ENCODE assay signal across 8 mouse cellular contexts in the genomic region with DNA sequence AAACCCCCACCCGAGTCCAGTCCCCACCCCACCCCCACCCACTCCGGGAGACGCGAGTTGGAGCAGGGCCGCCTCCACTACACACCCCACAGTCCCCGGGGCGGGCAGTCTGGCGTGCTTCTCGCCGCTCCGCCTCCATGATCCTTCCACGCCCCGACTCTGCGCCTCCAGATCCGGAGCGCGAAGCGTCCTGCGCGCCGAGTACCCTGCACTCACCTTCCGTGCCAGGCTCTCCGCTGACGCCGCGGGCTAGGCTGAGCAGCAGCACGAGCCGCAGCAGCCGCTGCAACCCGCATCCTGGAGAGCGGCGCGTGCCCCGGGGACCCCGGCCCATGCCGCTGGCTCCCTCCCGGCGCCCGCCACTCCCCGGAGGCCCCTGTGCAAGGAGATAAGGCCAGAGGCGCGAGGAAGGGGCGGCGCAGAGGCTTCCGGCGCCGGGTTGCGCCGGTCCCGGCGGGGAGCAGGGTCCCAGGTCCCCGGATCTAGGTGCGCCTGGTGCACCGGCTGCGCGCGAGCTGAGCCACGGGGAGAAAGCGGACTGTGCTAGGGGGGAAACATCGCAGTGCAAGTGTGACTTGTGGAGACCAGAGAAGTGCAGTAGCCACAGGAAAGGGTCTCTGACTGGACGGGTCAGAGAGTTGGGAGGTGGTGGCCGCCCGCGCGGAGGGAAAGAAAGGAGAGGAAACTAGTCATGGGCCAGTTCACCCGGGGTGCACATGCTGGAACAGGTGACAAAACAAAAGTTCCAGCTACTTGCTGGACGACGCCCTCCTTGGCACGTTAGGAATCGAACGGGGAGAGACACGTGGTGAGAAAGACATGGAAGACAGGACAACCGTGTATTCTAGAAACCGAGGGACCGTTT. TPM values are rescaled to one million over a fixed set of nuclear protein-coding genes. Genes with fewer than 3 reads are reported as not detected.
DNase-seq lines count a peak whose midpoint lies in the region; ATAC-seq and TF ChIP-seq lines count a peak whose summit lies in the region.

Gene Susd1, minus strand, starts transcription at position 644 of the 865 bp plus-strand sequence.

- no peak for TF ChIP-seq RAD21 in CH12.LX (IDR thresholded peaks at IDR 0.05; ENCODE audit: low read depth, low read length)

- peak within 1 kb of the TSS in 1 of 3 experiments; percentile 70 for H3K4me3 ChIP-seq in CH12.LX (replicated peaks in 1 of 3; ENCODE audit: low read depth in 2 of 3, low read length in 2 of 3, poor library complexity in 1 of 3)
- H3K4me3 ChIP-seq in hindbrain, embryonic 12.5 days, result peak within 1 kb of the TSS; percentile 74

- H3K27me3 ChIP-seq in CH12.LX (replicated peaks), result no peaks in the 10 kb centered on the region
- peaks cover 42% of the 10 kb centered on the region for H3K27me3 ChIP-seq in hindbrain, embryonic 12.5 days

- DNase-seq in CH12.LX (ENCODE audit: extremely low read depth), result no peak
- peak; percentile 72 for DNase-seq in brain, embryonic 14.5 days (ENCODE audit: low read depth)
- DNase-seq in frontal cortex, adult 2 months (ENCODE audit: extremely low spot score in 1 of 2, low spot score in 1 of 2), result peak; percentile 5 to 70
- peak; percentile 38 to 52 for DNase-seq in layer of hippocampus, postnatal 25 days (ENCODE audit: extremely low spot score in 1 of 2, low spot score in 1 of 2)
- peak; percentile 66 for DNase-seq in lung, postnatal 14 days
- peak; percentile 75 for DNase-seq in ovary, postnatal 36 days (ENCODE audit: low spot score)
- peak; percentile 83 for DNase-seq in thymus, postnatal 25 days

- H3K27ac ChIP-seq in CH12.LX (ENCODE audit: insufficient read depth, low read depth), result no peak within 1 kb of the TSS
- no peak within 1 kb of the TSS for H3K27ac ChIP-seq in hindbrain, embryonic 12.5 days

- TF ChIP-seq EP300 in CH12.LX (IDR thresholded peaks at IDR 0.05; ENCODE audit: low read length), result no peak

- dilution Hi-C loops in CH12.LX (cut with MboI; ENCODE audit: extremely low pct_ligation_motif_present, extremely low pct_unique_long_range_greater_than_20kb, low sequenced_read_pairs), result no loop called here

- in situ Hi-C loops in CH12.LX (cut with MboI; ENCODE audit: low pct_ligation_motif_present, low pct_unique_long_range_greater_than_20kb, low sequenced_read_pairs), result no loop called here

- peak; percentile 88 for ATAC-seq in hindbrain, embryonic 12.5 days (ENCODE audit: low FRiP score)

- peak within 1 kb of the TSS; percentile 62 for H3K4me2 ChIP-seq in CH12.LX (ENCODE audit: insufficient read depth, low read depth, poor library complexity, severe bottlenecking)
- peak within 1 kb of the TSS; percentile 100 for H3K4me2 ChIP-seq in hindbrain, embryonic 12.5 days (replicated peaks)

- H3K79me2 ChIP-seq in CH12.LX (replicated peaks; ENCODE audit: control insufficient read depth, extremely low read depth, insufficient read depth, poor library complexity, severe bottlenecking), result no peaks in the 10 kb centered on the region

- TF ChIP-seq CTCF in CH12.LX (conservative IDR thresholded peaks at IDR 0.05 in 1 of 2, IDR thresholded peaks at IDR 0.05 in 1 of 2; ENCODE audit: low read depth in 2 of 2, low read length in 2 of 2), result no peak
- no peak for TF ChIP-seq CTCF in brain, embryonic 14.5 days (IDR thresholded peaks at IDR 0.05; ENCODE audit: borderline replicate concordance, extremely low read depth, insufficient read depth, insufficient read length)

- no peak for TF ChIP-seq POLR2A in CH12.LX (IDR thresholded peaks at IDR 0.05; ENCODE audit: low read depth, low read length)
- no peak for TF ChIP-seq POLR2A in brain, embryonic 14.5 days (IDR thresholded peaks at IDR 0.05; ENCODE audit: borderline replicate concordance, extremely low read depth, insufficient read depth, insufficient read length, poor library complexity, severe bottlenecking)

- peaks cover 11 to 30% of the 10 kb centered on the region in 2 experiments; a peak in 3 of 4 replicates for H3K4me1 ChIP-seq in CH12.LX (ENCODE audit: control insufficient read depth in 1 of 2, insufficient read depth in 2 of 2)
- H3K4me1 ChIP-seq in hindbrain, embryonic 12.5 days, result 0 out of 2 replicates have a peak, but pooled peaks cover 4% of the 10 kb centered on the region

- H3K9me3 ChIP-seq in CH12.LX (replicated peaks; ENCODE audit: low read length), result peaks cover 6% of the 10 kb centered on the region
- no peaks in the 10 kb centered on the region for H3K9me3 ChIP-seq in hindbrain, embryonic 12.5 days (replicated peaks)

- peak within 1 kb of the TSS; percentile 54 for H3K9ac ChIP-seq in CH12.LX (ENCODE audit: insufficient read depth, low read depth)
- H3K9ac ChIP-seq in hindbrain, embryonic 12.5 days, result peak within 1 kb of the TSS; percentile 68

- under 1% methylated on average over 71 of the region's 75 CpGs for whole genome bisulfite sequencing in hindbrain, embryonic 12.5 days

- H3K36me3 ChIP-seq in CH12.LX (replicated peaks in 1 of 2; ENCODE audit: control insufficient read depth in 1 of 2, insufficient read depth in 1 of 2, low read length in 1 of 2), result no peaks in the 10 kb centered on the region
- H3K36me3 ChIP-seq in hindbrain, embryonic 12.5 days, result no peaks in the 10 kb centered on the region

TF ChIP-seq in CH12.LX, 34 proteins besides CTCF, POLR2A, EP300 and RAD21:
- TF ChIP-seq ZKSCAN1 (IDR thresholded peaks at IDR 0.05; ENCODE audit: borderline replicate concordance, low read depth, low read length) (no peak), BHLHE40 (IDR thresholded peaks at IDR 0.05; ENCODE audit: low read depth, low read length) (no peak), E2F4 (IDR thresholded peaks at IDR 0.05; ENCODE audit: insufficient replicate concordance, low read depth, low read length) (no peak), ELF1 (IDR thresholded peaks at IDR 0.05; ENCODE audit: low read depth, low read length) (no peak), TCF12 (IDR thresholded peaks at IDR 0.05; ENCODE audit: low read depth, low read length) (no peak)

RNA-seq across cellular contexts. Expression of gene Susd1, which starts in this region (rescaled TPM):
- total RNA-seq in CH12.LX (2012; rRNA removed), result 5.1 and 6.1 TPM in 2 replicates
- 4.1 and 5.0 TPM in 2 replicates for total RNA-seq in CH12.LX (2014; rRNA removed)
- polyA plus RNA-seq in CH12.LX (2012; ENCODE audit: insufficient read length, low read depth), result 1.4 and 1.6 TPM in 2 replicates
- 2.3 and 3.7 TPM in 2 replicates for polyA plus RNA-seq in brain, embryonic 14.5 days (2012; rRNA removed)
- polyA plus RNA-seq in frontal cortex, adult 2 months (2012; rRNA removed), result 13.9 and 14.4 TPM in 2 replicates
- 1.3 and 1.4 TPM in 2 replicates for polyA plus RNA-seq in hindbrain, embryonic 12.5 days (2016; fragmentation: Nextera tagmentation; extraction: Ambion mirVana)
- 10 to 100 TPM in 1 of 2 experiments, 1 to 10 TPM in 1; 6.6 to 11.6 TPM for total RNA-seq in layer of hippocampus, postnatal 25 days (2021)
